ENCODE assay signal across 51 mouse cellular contexts in genomic region chr13:27148264-27148663, GRCm38 (mm10). TPM values are rescaled to one million over a fixed set of nuclear protein-coding genes. Genes with fewer than 3 reads are reported as not detected.
"Had no signal": no experiment of that assay in that cellular context is flagged by ENCODE, and none has a peak within 500 bp of the region (broad histone marks: within the 10 kb centered on the region; RNA-seq: fewer than 3 reads in every experiment).

No protein-coding gene starts in this region.

- H3K4me3 ChIP-seq: heart, embryonic 12.5 days; heart, embryonic 13.5 days; heart, embryonic 15.5 days; hindbrain, embryonic 10.5 days; hindbrain, embryonic 12.5 days; hindbrain, embryonic 13.5 days; hindbrain, embryonic 15.5 days; intestine, embryonic 15.5 days; kidney, embryonic 15.5 days; layer of hippocampus, adult 2 months; left cerebral cortex, adult 2 months had no signal

- DNase-seq: heart, postnatal 10 days; heart, postnatal 14 days; heart, postnatal 36 days; heart, postnatal 4 days; kidney, adult 11 months; kidney, adult 18-20 months; kidney, adult 2 months; kidney, adult 8-10 months; kidney, adult 9 months; kidney, postnatal 10 days; kidney, postnatal 14 days; kidney, postnatal 25 days; kidney, postnatal 36 days; kidney, postnatal 4 days; layer of hippocampus, adult 9-11 months; layer of hippocampus, postnatal 36 days had no signal

- H3K36me3 ChIP-seq: heart, embryonic 12.5 days; heart, embryonic 13.5 days; heart, embryonic 15.5 days; hindbrain, embryonic 10.5 days; hindbrain, embryonic 12.5 days; hindbrain, embryonic 13.5 days; hindbrain, embryonic 15.5 days; intestine, embryonic 15.5 days; kidney, embryonic 15.5 days had no signal

- H3K27me3 ChIP-seq: heart, embryonic 12.5 days; heart, embryonic 13.5 days; heart, embryonic 15.5 days; hindbrain, embryonic 12.5 days; hindbrain, embryonic 13.5 days; hindbrain, embryonic 15.5 days; intestine, embryonic 15.5 days; kidney, embryonic 15.5 days had no signal

RNA-seq across cellular contexts. Expression of gene Prl3d3, which starts 8.3 kb away (rescaled TPM):
- total RNA-seq: heart, postnatal 10 days; heart, postnatal 14 days; heart, postnatal 25 days; heart, postnatal 36 days; heart, postnatal 4 days; hematopoietic stem cell, adult 5-6 weeks; hindbrain, postnatal 0 days; layer of hippocampus, adult 18-20 months; layer of hippocampus, adult 2 months; layer of hippocampus, adult 8-10 months; layer of hippocampus, postnatal 10 days; layer of hippocampus, postnatal 14 days; layer of hippocampus, postnatal 25 days; layer of hippocampus, postnatal 36 days; left cerebral cortex, adult 18-20 months; left cerebral cortex, adult 2 months had no signal
- polyA plus RNA-seq: heart, embryonic 11.5 days; heart, embryonic 12.5 days; heart, embryonic 13.5 days; heart, embryonic 14.5 days; heart, embryonic 15.5 days; heart, embryonic 16.5 days; heart, postnatal 0 days; hindbrain, embryonic 10.5 days; hindbrain, embryonic 11.5 days; hindbrain, embryonic 12.5 days; hindbrain, embryonic 13.5 days; hindbrain, embryonic 14.5 days; hindbrain, embryonic 15.5 days; hindbrain, embryonic 16.5 days; hindbrain, postnatal 0 days; inflammation-experienced regulatory T-cells, adult 6 months; intestine, embryonic 14.5 days; intestine, embryonic 15.5 days; intestine, embryonic 16.5 days; intestine, postnatal 0 days; kidney, adult 2 months; kidney, embryonic 14.5 days; kidney, embryonic 15.5 days; kidney, embryonic 16.5 days; kidney, postnatal 0 days; large intestine, adult 2 months had no signal

RNA-seq across cellular contexts. Expression of gene Prl3d2, which starts 26.8 kb away (rescaled TPM):
- total RNA-seq: heart, postnatal 10 days; heart, postnatal 14 days; heart, postnatal 25 days; heart, postnatal 36 days; heart, postnatal 4 days; hematopoietic stem cell, adult 5-6 weeks; hindbrain, postnatal 0 days; layer of hippocampus, adult 18-20 months; layer of hippocampus, adult 2 months; layer of hippocampus, adult 8-10 months; layer of hippocampus, postnatal 10 days; layer of hippocampus, postnatal 14 days; layer of hippocampus, postnatal 25 days; layer of hippocampus, postnatal 36 days; left cerebral cortex, adult 18-20 months; left cerebral cortex, adult 2 months had no signal
- polyA plus RNA-seq: heart, embryonic 11.5 days; heart, embryonic 12.5 days; heart, embryonic 13.5 days; heart, embryonic 14.5 days; heart, embryonic 15.5 days; heart, embryonic 16.5 days; heart, postnatal 0 days; hindbrain, embryonic 10.5 days; hindbrain, embryonic 11.5 days; hindbrain, embryonic 12.5 days; hindbrain, embryonic 13.5 days; hindbrain, embryonic 14.5 days; hindbrain, embryonic 15.5 days; hindbrain, embryonic 16.5 days; hindbrain, postnatal 0 days; inflammation-experienced regulatory T-cells, adult 6 months; intestine, embryonic 14.5 days; intestine, embryonic 15.5 days; intestine, embryonic 16.5 days; intestine, postnatal 0 days; kidney, adult 2 months; kidney, embryonic 14.5 days; kidney, embryonic 15.5 days; kidney, embryonic 16.5 days; kidney, postnatal 0 days; large intestine, adult 2 months had no signal

RNA-seq across cellular contexts. Expression of gene Prl3c1, which starts 48.2 kb away (rescaled TPM):
- total RNA-seq: heart, postnatal 10 days; heart, postnatal 14 days; heart, postnatal 25 days; heart, postnatal 36 days; heart, postnatal 4 days; hematopoietic stem cell, adult 5-6 weeks; hindbrain, postnatal 0 days; layer of hippocampus, adult 18-20 months; layer of hippocampus, adult 2 months; layer of hippocampus, adult 8-10 months; layer of hippocampus, postnatal 10 days; layer of hippocampus, postnatal 14 days; layer of hippocampus, postnatal 25 days; layer of hippocampus, postnatal 36 days; left cerebral cortex, adult 18-20 months; left cerebral cortex, adult 2 months had no signal
- polyA plus RNA-seq: heart, embryonic 11.5 days; heart, embryonic 12.5 days; heart, embryonic 13.5 days; heart, embryonic 14.5 days; heart, embryonic 15.5 days; heart, embryonic 16.5 days; heart, postnatal 0 days; hindbrain, embryonic 10.5 days; hindbrain, embryonic 11.5 days; hindbrain, embryonic 12.5 days; hindbrain, embryonic 13.5 days; hindbrain, embryonic 14.5 days; hindbrain, embryonic 15.5 days; hindbrain, embryonic 16.5 days; hindbrain, postnatal 0 days; inflammation-experienced regulatory T-cells, adult 6 months; intestine, embryonic 14.5 days; intestine, embryonic 15.5 days; intestine, embryonic 16.5 days; intestine, postnatal 0 days; kidney, adult 2 months; kidney, embryonic 14.5 days; kidney, embryonic 15.5 days; kidney, embryonic 16.5 days; kidney, postnatal 0 days; large intestine, adult 2 months had no signal

RNA-seq across cellular contexts. Expression of gene Prl3d1, which starts 54.3 kb away (rescaled TPM):
- total RNA-seq: heart, postnatal 10 days; heart, postnatal 14 days; heart, postnatal 25 days; heart, postnatal 36 days; heart, postnatal 4 days; hematopoietic stem cell, adult 5-6 weeks; hindbrain, postnatal 0 days; layer of hippocampus, adult 18-20 months; layer of hippocampus, adult 2 months; layer of hippocampus, adult 8-10 months; layer of hippocampus, postnatal 10 days; layer of hippocampus, postnatal 14 days; layer of hippocampus, postnatal 25 days; layer of hippocampus, postnatal 36 days; left cerebral cortex, adult 18-20 months; left cerebral cortex, adult 2 months had no signal
- polyA plus RNA-seq: heart, embryonic 11.5 days; heart, embryonic 12.5 days; heart, embryonic 13.5 days; heart, embryonic 14.5 days; heart, embryonic 15.5 days; heart, embryonic 16.5 days; heart, postnatal 0 days; hindbrain, embryonic 10.5 days; hindbrain, embryonic 11.5 days; hindbrain, embryonic 12.5 days; hindbrain, embryonic 13.5 days; hindbrain, embryonic 14.5 days; hindbrain, embryonic 15.5 days; hindbrain, embryonic 16.5 days; hindbrain, postnatal 0 days; inflammation-experienced regulatory T-cells, adult 6 months; intestine, embryonic 14.5 days; intestine, embryonic 15.5 days; intestine, embryonic 16.5 days; intestine, postnatal 0 days; kidney, adult 2 months; kidney, embryonic 14.5 days; kidney, embryonic 15.5 days; kidney, embryonic 16.5 days; kidney, postnatal 0 days; large intestine, adult 2 months had no signal
